ENCODE assay signal across 29 mouse cellular contexts in the genomic region with DNA sequence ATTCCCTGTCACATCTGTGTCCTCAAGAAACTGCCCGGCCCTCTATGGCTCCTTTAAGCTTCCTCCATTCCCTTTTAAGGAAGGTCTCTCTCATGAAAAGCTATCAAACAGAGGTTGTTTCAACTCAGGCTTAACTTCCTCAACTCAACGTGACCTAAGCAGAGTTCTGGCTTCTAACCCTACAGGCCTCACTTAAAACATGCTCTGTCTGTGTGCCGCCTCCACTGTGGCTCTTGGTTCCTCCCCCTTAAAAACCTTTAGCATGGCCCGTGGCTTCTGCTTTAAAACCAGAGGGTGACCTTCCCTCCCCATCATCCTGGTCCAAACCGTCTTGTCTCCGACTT. TPM values are rescaled to one million over a fixed set of nuclear protein-coding genes. Genes with fewer than 3 reads are reported as not detected.
A peak's percentile ranks its signal among the peaks of the same experiment; 100 is the strongest.
DNase-seq lines count a peak whose midpoint lies in the region; ATAC-seq and TF ChIP-seq lines count a peak whose summit lies in the region.
"Had no signal": no experiment of that assay in that cellular context is flagged by ENCODE, and none has a peak within 500 bp of the region (broad histone marks: within the 10 kb centered on the region; RNA-seq: fewer than 3 reads in every experiment).

No protein-coding gene starts in this region.

- H3K27ac ChIP-seq in spleen, adult 2 months (ENCODE audit: insufficient read depth, low read length) = peak overlapping the region; percentile 10
- no peak overlapping the region for H3K27ac ChIP-seq in heart, embryonic 11.5 days (ENCODE audit: low read depth, low read length)
- H3K27ac ChIP-seq: forebrain, embryonic 13.5 days; hindbrain, embryonic 14.5 days; limb, embryonic 12.5 days; liver, embryonic 13.5 days; midbrain, embryonic 12.5 days; neural tube, embryonic 15.5 days had no signal

- no peak overlapping the region for H3K4me2 ChIP-seq in heart, embryonic 11.5 days
- H3K4me2 ChIP-seq: forebrain, embryonic 13.5 days; heart, embryonic 12.5 days; hindbrain, embryonic 14.5 days; limb, embryonic 12.5 days; liver, embryonic 13.5 days; midbrain, embryonic 12.5 days; neural tube, embryonic 15.5 days had no signal

- H3K4me1 ChIP-seq in spleen, adult 2 months (ENCODE audit: control insufficient read depth, insufficient read depth, insufficient read length) = peaks cover 10% of the 10 kb centered on the region; the same call in 1 of the 2 replicates
- H3K4me1 ChIP-seq in heart, embryonic 11.5 days (ENCODE audit: control insufficient read depth, insufficient read depth, low read length) = no peaks in the 10 kb centered on the region
- H3K4me1 ChIP-seq: forebrain, embryonic 13.5 days; heart, embryonic 12.5 days; limb, embryonic 12.5 days; liver, embryonic 13.5 days; midbrain, embryonic 12.5 days; neural tube, embryonic 15.5 days had no signal

- no peaks in the 10 kb centered on the region for H3K9me3 ChIP-seq in heart, embryonic 11.5 days (replicated peaks; ENCODE audit: control insufficient read depth, low read length)
- H3K9me3 ChIP-seq: forebrain, embryonic 13.5 days; heart, embryonic 12.5 days; limb, embryonic 12.5 days; liver, embryonic 13.5 days; megakaryocyte, embryonic 14.5 days; midbrain, embryonic 12.5 days; neural tube, embryonic 15.5 days had no signal

- peak; percentile 54 for ATAC-seq in granulocyte monocyte progenitor cell, adult 5-6 weeks (replicated peaks; ENCODE audit: poor library complexity, severe bottlenecking)
- ATAC-seq in monocyte, adult 5-6 weeks (replicated peaks; ENCODE audit: insufficient number of reproducible peaks, low FRiP score, low TSS enrichment, poor library complexity, severe bottlenecking) = peak; percentile 68
- no peak for ATAC-seq in heart, embryonic 11.5 days (replicated peaks; ENCODE audit: insufficient number of reproducible peaks, low FRiP score, low TSS enrichment)
- ATAC-seq: activated CD4-positive, CD25-positive, alpha-beta regulatory T cell, adult 4 months; forebrain, embryonic 13.5 days; intestine, postnatal 0 days had no signal

- TF ChIP-seq CTCF in spleen, adult 2 months (IDR thresholded peaks at IDR 0.05; ENCODE audit: extremely low read depth, insufficient read depth, insufficient read length, insufficient replicate concordance) = no peak

- H3K27me3 ChIP-seq in spleen, adult 2 months (ENCODE audit: control insufficient read depth, insufficient read depth, low read length) = no peaks in the 10 kb centered on the region
- no peaks in the 10 kb centered on the region for H3K27me3 ChIP-seq in heart, embryonic 11.5 days (ENCODE audit: control insufficient read depth, insufficient read depth, low read length)
- H3K27me3 ChIP-seq: forebrain, embryonic 13.5 days; heart, embryonic 12.5 days; limb, embryonic 12.5 days; liver, embryonic 13.5 days; megakaryocyte, embryonic 14.5 days; midbrain, embryonic 12.5 days; neural tube, embryonic 15.5 days had no signal

- no peak for DNase-seq in spleen, adult 2 months (ENCODE audit: low read depth in 1 of 2, low spot score in 2 of 2)
- DNase-seq in spleen, postnatal 4 days (ENCODE audit: low spot score in 2 of 2) = no peak
- DNase-seq in urinary bladder, postnatal 10 days (ENCODE audit: low spot score) = no peak
- no peak for DNase-seq in embryo, embryonic 10 days (ENCODE audit: low spot score)
- DNase-seq: adrenal gland, adult 8-10 months; cerebellum, adult 11 months; cerebellum, adult 9-11 months; gastrocnemius, postnatal 10 days; heart, postnatal 4 days; kidney, postnatal 14 days; layer of hippocampus, adult 9-11 months; liver, embryonic 13.5 days; lung, adult 2 months; lung, postnatal 14 days; right cerebral cortex, postnatal 25 days; spleen, adult 18-20 months; thymus, postnatal 4 days had no signal

- no peak overlapping the region for H3K4me3 ChIP-seq in spleen, adult 2 months (ENCODE audit: extremely low read depth, insufficient read depth, insufficient read length)
- H3K4me3 ChIP-seq in heart, embryonic 11.5 days (ENCODE audit: low read depth, low read length) = no peak overlapping the region
- H3K4me3 ChIP-seq: forebrain, embryonic 13.5 days; heart, embryonic 12.5 days; limb, embryonic 12.5 days; liver, embryonic 13.5 days; midbrain, embryonic 12.5 days; neural tube, embryonic 15.5 days had no signal

- peaks cover 3% of the 10 kb centered on the region; the same call in 1 of the 2 replicates for H3K36me3 ChIP-seq in spleen, adult 2 months (ENCODE audit: control insufficient read depth, insufficient read depth, low read length)
- peaks cover 9% of the 10 kb centered on the region for H3K36me3 ChIP-seq in heart, embryonic 11.5 days (ENCODE audit: control insufficient read depth, insufficient read depth, low read length)

- TF ChIP-seq POLR2A in spleen, adult 2 months (IDR thresholded peaks at IDR 0.05; ENCODE audit: low read depth, low read length) = no peak

- no peak overlapping the region for H3K9ac ChIP-seq in heart, embryonic 11.5 days (ENCODE audit: low read depth, low read length)
- H3K9ac ChIP-seq: forebrain, embryonic 13.5 days; heart, embryonic 12.5 days; hindbrain, embryonic 14.5 days; limb, embryonic 12.5 days; liver, embryonic 13.5 days; midbrain, embryonic 12.5 days; neural tube, embryonic 15.5 days had no signal

- 38% methylated on average over 6 of the region's 6 CpGs for WGBS in spleen, adult 2 months
- 85% methylated on average over 6 of the region's 6 CpGs for WGBS in heart, embryonic 11.5 days (ENCODE audit: insufficient replicate concordance)

RNA-seq across cellular contexts. Expression of gene Kif1bp, which starts 21.7 kb away (rescaled TPM):
- 16.8 and 23.5 TPM in 2 replicates for polyA plus RNA-seq in spleen, adult 2 months (2012; rRNA removed)
- 16.6 and 27.9 TPM in 2 replicates for total RNA-seq in granulocyte monocyte progenitor cell, adult 5-6 weeks (2014; fragmentation: Nextera tagmentation)
- total RNA-seq in granulocyte monocyte progenitor cell, adult 5-6 weeks (2017) = 16.4 and 16.9 TPM in 2 replicates
- total RNA-seq in monocyte, adult 5-6 weeks (2017) = 8.9 to 19.4 TPM (median 13.1 TPM) in 3 replicates
- polyA plus RNA-seq in heart, embryonic 11.5 days (2014; fragmentation: Nextera tagmentation; extraction: Ambion mirVana) = 31.1 and 34.0 TPM in 2 replicates

RNA-seq across cellular contexts. Expression of gene Srgn, which starts 29.3 kb away (rescaled TPM):
- 65.7 and 76.3 TPM in 2 replicates for polyA plus RNA-seq in spleen, adult 2 months (2012; rRNA removed)
- 2,018 and 2,531 TPM in 2 replicates for total RNA-seq in granulocyte monocyte progenitor cell, adult 5-6 weeks (2014; fragmentation: Nextera tagmentation)
- total RNA-seq in granulocyte monocyte progenitor cell, adult 5-6 weeks (2017) = 2,281 and 2,967 TPM in 2 replicates
- total RNA-seq in monocyte, adult 5-6 weeks (2017) = 1,192 to 2,405 TPM (median 1,864 TPM) in 3 replicates
- 6.7 and 9.1 TPM in 2 replicates for polyA plus RNA-seq in heart, embryonic 11.5 days (2014; fragmentation: Nextera tagmentation; extraction: Ambion mirVana)

RNA-seq across cellular contexts. Expression of gene Ddx21, which starts 45.6 kb away (rescaled TPM):
- 10.3 and 11.8 TPM in 2 replicates for polyA plus RNA-seq in spleen, adult 2 months (2012; rRNA removed)
- 103 and 110 TPM in 2 replicates for total RNA-seq in granulocyte monocyte progenitor cell, adult 5-6 weeks (2014; fragmentation: Nextera tagmentation)
- total RNA-seq in granulocyte monocyte progenitor cell, adult 5-6 weeks (2017) = 167 and 199 TPM in 2 replicates
- 120 to 158 TPM (median 138 TPM) in 3 replicates for total RNA-seq in monocyte, adult 5-6 weeks (2017)
- 20.8 and 21.4 TPM in 2 replicates for polyA plus RNA-seq in heart, embryonic 11.5 days (2014; fragmentation: Nextera tagmentation; extraction: Ambion mirVana)
